Mouse (Mus musculus): ENCODE results near the gene Ccdc152. TPM values are rescaled to one million over a fixed set of nuclear protein-coding genes. Genes with fewer than 3 reads are reported as not detected.

The Ccdc152 gene
- polyA plus RNA-seq (2015; fragmentation: Nextera tagmentation; extraction: Ambion mirVana): 0.62 and 0.70 TPM in 2 replicates

GRCm38 (mm10) chr15:3303426-3303825 lies at the start of gene Ccdc152:
Ccdc152 (minus strand) TSS chr15:3303526.

GRCm38 (mm10) chr15:3268247-3268646 lies 35.1 kb downstream of the Ccdc152 start, which contains the start of gene Selenop:
Selenop (plus strand) TSS chr15:3268547.

Other genes with a start within 250 kb of the Ccdc152 start
- 454 and 510 TPM in 2 replicates for gene Selenop, start 35.0 kb downstream of the Ccdc152 start, polyA plus RNA-seq (2015; fragmentation: Nextera tagmentation; extraction: Ambion mirVana)

Data from neural tube, postnatal 0 days (tissue).